Mouse (Mus musculus): ENCODE results near the gene Adam8.

The Adam8 gene

DNA sequence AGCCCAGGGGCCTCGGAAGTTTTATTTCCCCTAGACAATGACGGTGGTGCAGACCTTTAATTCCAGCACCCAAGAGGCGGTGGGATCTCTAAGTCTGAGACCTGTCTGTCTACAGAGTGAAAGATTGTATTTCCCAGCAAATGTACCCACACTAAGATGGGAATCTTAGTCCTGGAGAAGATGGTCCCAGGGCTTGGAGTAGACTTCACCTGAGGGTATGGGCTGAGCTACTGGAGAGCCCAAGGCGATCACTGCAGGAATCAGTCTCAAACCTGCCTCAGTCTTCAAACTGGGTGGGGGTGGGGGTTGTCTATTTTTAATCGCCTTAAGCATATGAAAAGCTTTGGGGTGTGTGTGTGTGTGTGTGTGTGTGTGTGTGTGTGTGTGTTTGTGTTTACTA lies 46.3 kb downstream of the Adam8 start:
- DNase-seq (ENCODE audit: low spot score) = no peak

DNA sequence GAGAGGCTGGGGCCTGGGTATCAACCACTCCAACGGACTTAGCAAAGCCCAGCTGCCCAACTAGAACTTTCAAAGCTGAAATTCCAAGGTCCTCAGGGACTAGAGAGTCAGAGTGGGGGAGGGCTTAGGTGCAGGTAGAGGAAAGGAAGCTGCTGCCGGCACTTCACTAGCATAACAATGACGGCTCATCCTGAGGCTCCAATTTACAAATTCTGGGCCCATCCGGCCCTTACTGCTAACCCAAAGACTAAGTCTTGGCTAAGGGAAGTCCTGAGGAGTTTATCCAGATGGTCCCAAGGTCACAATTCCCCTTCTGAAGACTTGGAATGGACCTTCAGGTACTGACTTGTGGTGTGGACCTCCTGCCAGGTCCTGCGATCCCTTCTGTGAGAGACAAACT lies 46.8 kb downstream of the Adam8 start:
- DNase-seq (ENCODE audit: low spot score) = no peak

DNA sequence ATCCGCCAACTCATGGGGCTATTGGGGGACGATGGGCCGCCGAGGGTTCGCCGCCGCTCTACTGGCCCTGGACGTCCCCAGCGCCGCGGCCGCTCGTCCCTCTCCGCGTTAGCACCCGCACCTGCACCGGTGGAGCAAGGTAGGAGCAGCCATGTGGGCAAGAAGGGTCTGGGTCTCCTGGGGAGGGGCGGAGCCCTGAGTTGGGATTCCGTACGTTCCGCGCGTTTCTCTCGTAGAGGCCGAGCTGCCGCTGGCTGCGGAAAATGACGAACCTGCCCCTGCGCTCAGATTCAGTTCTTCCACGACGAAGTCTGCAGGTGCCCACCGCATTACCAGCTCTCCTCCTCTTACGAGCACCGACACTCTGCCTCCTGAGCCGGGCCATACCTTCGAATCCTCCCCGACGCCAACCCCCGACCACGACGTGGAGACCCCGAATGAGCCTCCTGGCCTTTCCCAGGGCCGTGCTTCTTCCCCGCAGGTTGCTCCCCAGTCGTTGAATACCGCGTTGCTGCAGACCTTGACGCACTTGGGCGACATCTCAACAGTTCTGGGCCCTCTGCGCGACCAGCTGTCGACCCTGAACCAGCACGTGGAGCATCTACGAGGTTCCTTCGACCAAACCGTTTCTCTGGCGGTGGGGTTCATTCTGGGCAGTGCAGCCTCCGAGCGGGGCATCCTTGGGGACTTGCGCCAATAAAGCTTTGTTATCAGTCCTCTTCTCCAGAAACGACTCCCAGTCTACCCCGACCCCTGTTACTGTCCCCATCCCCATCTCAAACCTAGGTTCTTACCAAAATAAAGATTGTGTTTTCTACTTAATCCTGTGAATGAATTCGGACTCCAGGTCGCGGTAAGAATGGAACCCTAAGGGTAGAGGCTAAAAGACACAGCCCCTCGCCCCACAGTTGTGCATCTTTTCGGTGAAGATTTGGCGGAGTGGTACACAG lies 47.8 kb downstream of the Adam8 start:
- peak; percentile 9 for DNase-seq (ENCODE audit: low spot score)

DNA sequence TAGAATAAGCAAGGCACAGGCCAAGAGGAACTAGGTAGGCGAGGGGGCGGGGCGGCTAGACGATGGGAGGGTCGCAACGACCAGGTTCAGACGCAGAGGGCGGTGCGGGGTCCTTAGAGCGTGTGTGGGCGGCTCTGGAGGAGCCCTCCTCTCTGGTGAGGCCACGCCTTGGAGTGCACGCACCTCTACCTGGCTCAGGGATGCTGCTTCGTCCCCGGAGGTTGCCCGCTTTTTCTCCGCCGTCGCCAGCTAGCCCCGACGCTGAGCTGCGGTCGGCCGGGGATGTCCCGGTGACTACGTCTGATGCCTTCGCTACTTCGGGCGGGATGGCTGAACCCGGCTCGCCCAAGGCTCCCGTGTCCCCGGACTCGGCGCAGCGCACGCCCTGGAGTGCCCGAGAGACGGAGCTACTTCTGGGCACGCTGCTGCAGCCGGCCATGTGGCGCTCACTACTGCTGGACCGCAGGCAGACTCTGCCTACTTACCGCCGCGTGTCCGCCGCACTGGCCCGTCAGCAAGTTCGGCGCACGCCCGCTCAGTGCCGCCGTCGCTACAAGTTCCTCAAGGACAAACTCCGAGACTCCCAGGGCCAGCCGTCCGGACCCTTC lies 48.6 kb downstream of the Adam8 start, which contains the start of gene Utf1:
Utf1 (plus strand) TSS at position 116 of the 608 bp plus-strand sequence.
- peak; percentile 23 for DNase-seq (ENCODE audit: low spot score)

DNA sequence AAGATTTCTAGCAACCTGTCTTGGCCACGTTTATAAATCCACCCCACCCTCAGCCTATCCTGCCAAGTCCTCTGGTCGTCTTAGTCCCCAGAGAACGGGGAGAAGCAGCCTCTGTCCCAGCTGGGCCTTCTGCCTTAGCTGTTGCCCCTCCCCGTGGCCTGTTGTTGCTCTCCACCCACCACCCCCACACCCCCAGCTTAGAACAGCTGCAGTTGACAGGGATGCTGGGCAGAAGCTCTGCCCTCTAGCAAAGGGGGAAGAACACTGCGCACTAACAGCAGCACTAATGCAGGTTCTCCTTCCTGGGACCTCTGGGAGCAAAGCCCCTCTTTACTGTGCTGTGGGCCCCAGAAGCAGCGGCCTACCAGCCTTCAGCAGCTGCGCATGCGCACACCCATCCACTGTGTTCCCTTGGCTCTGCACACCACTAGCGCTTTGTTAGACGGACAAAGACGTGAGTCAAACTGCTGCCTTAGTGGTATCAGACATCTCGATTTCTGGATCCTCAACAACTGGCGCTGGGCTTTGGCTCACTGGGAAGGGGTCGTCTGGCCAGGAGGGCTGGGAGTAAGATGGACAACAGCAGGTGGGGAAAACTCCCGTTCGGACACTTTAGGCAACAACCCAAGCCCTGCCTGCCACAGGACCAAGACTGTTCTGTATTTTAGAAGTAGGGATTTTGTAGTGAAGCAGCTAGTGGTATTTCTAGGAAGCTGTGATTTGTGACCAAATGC lies 51.7 kb downstream of the Adam8 start:
- no peak for DNase-seq (ENCODE audit: low spot score)

DNA sequence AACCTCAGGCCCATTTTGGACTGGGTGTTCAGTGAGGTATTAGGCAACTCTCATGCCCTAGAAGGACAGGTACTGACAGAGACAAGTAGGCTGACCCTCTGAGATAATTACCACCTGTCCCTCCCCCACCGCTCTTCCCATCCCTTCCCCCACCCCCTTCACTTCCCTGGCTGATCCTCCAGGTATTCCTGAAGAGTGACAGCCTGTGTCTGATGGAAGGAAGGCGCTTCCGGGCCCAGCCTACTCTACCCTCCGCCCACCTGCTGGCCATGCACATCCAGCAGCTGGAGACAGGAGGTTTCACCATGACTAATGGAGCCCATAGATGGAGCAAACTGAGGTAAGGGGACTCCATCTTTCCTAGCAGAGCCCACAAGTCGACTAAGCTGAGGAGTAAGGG lies 54.6 kb downstream of the Adam8 start:
- no peak for DNase-seq (ENCODE audit: low spot score)

DNA sequence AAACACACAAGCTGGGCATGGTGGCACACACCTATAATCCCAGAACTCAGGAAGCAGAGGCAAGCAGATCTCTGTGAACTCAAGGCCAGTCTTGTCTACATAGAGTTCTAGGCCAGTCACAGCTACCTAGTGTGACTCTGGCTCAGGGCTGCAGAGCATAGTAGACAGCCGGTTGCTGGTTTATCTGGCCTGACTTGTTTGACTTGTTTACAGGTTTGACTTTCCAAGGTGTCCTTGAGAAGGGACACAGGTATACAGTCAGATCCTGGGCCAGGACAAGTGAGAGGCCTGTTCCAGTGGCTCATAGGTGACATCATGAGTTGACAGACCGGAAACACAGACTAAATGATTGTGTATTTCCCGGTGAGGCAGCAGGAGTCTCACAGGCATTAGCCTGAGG lies 55.2 kb downstream of the Adam8 start:
- no peak for DNase-seq (ENCODE audit: low spot score)

DNA sequence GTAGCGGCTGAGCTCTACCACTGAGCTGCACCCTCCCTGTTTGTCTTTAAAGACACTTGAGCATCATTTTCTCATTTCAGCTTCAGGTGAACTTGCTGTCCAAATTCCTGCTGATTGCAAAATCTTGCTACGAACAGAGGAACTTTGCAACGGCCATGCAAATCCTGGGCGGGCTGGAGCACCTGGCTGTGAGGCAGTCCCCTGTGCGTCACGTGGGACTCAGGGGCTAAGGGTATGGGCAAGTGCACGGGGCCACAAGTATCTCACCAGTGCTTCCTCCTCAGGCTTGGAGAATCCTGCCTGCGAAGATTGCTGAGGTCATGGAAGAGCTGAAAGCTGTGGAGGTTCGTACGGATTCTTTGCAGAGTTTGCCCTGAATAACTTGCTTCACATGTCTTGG lies 55.7 kb downstream of the Adam8 start:
- DNase-seq (ENCODE audit: low spot score) = no peak

DNA sequence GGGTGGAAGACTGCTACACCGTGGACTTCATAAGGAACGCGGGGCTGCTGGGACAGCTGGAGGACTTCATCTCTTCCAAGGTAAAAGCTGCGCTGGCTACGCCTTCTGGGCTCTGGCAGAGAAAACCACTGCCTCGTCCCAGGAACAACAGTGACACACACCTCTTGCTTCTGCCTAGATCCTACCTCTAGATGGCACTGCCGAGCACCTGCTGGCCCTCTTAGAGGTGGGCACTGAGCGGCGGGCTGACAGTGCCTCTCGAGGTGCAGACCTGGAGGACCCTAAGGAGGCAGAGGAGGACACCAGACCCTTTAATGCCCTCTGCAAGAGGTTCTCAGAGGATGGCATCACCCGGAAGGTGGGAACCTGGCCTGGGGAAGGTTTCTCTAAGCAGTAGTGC lies 61.6 kb downstream of the Adam8 start:
- DNase-seq (ENCODE audit: low spot score) = peak; percentile 19

Measured in T-cell, adult 2 months (primary cell).